In the genomic region with DNA sequence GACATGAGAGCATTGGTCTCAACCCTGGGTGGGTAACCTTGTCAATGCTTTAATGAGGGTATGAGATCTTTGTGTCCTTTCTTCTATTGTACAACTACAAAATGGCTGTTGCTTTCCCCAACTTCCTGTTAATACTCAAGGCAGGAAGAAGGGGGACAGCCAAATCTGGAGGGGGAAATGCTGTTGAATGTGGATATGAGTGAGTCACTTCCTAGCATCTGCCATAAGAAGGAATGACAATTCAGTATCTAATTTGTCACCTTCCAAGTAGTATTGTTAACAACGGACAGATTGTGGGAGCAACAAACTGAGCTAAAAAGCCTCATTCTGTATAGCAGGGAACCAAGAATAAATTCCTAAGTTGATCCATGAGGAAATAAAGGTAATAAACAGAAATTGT, we compare ENCODE assay signal across 17 mouse cellular contexts.
"Had no signal": no experiment of that assay in that cellular context is flagged by ENCODE, and none has a peak within 500 bp of the region (broad histone marks: within the 10 kb centered on the region; RNA-seq: fewer than 3 reads in every experiment).

No protein-coding gene starts in this region.

- DNase-seq: liver, embryonic 13.5 days; liver, postnatal 0 days; lung, postnatal 14 days; lung, postnatal 36 days; right cerebral cortex, postnatal 14 days; thymus, adult 2 months; thymus, postnatal 25 days; thymus, postnatal 4 days had no signal

- ATAC-seq: liver, postnatal 0 days; midbrain, embryonic 13.5 days; midbrain, embryonic 15.5 days had no signal

- H3K9ac ChIP-seq: liver, embryonic 13.5 days; liver, embryonic 15.5 days; liver, postnatal 0 days; midbrain, embryonic 13.5 days; midbrain, embryonic 15.5 days; neural tube, embryonic 12.5 days; stomach, embryonic 15.5 days had no signal

- H3K4me2 ChIP-seq: liver, embryonic 13.5 days; liver, embryonic 15.5 days; midbrain, embryonic 11.5 days; midbrain, embryonic 13.5 days; midbrain, embryonic 15.5 days; neural tube, embryonic 12.5 days; stomach, embryonic 15.5 days had no signal

- H3K27ac ChIP-seq: liver, embryonic 13.5 days; liver, embryonic 15.5 days; macrophage; midbrain, embryonic 13.5 days; midbrain, embryonic 15.5 days; neural tube, embryonic 12.5 days; stomach, embryonic 15.5 days; stomach, postnatal 0 days had no signal

- H3K27me3 ChIP-seq: liver, embryonic 13.5 days; liver, embryonic 15.5 days; megakaryocyte, embryonic 14.5 days; midbrain, embryonic 13.5 days; midbrain, embryonic 15.5 days; neural tube, embryonic 12.5 days; stomach, embryonic 15.5 days had no signal

- H3K4me1 ChIP-seq: liver, embryonic 13.5 days; liver, embryonic 15.5 days; megakaryocyte, embryonic 14.5 days; midbrain, embryonic 13.5 days; midbrain, embryonic 15.5 days; neural tube, embryonic 12.5 days; stomach, embryonic 15.5 days had no signal

- H3K4me3 ChIP-seq: liver, embryonic 13.5 days; liver, embryonic 15.5 days; megakaryocyte, embryonic 14.5 days; midbrain, embryonic 13.5 days; midbrain, embryonic 15.5 days; neural tube, embryonic 12.5 days; stomach, embryonic 15.5 days had no signal

- H3K9me3 ChIP-seq: liver, embryonic 13.5 days; liver, embryonic 15.5 days; megakaryocyte, embryonic 14.5 days; midbrain, embryonic 13.5 days; midbrain, embryonic 15.5 days; neural tube, embryonic 12.5 days; stomach, embryonic 15.5 days had no signal

- H3K36me3 ChIP-seq: liver, embryonic 13.5 days; liver, embryonic 15.5 days; midbrain, embryonic 13.5 days; midbrain, embryonic 15.5 days; neural tube, embryonic 12.5 days; stomach, embryonic 15.5 days had no signal
